20 mouse cellular contexts compared by ENCODE assay signal in genomic region chr19:31396096-31396495, GRCm38 (mm10).
"Had no signal": no experiment of that assay in that cellular context is flagged by ENCODE, and none has a peak within 500 bp of the region (broad histone marks: within the 10 kb centered on the region; RNA-seq: fewer than 3 reads in every experiment).

No protein-coding gene starts in this region.

- H3K4me1 ChIP-seq: limb, embryonic 12.5 days; limb, embryonic 15.5 days had no signal

- H3K27me3 ChIP-seq: limb, embryonic 12.5 days; limb, embryonic 15.5 days; megakaryocyte, embryonic 14.5 days had no signal

- ATAC-seq: intestine, embryonic 16.5 days; liver, postnatal 0 days; lung, postnatal 0 days had no signal

- H3K9ac ChIP-seq: limb, embryonic 12.5 days; limb, embryonic 15.5 days; liver, embryonic 14.5 days; liver, postnatal 0 days; lung, embryonic 14.5 days had no signal

- DNase-seq: kidney, adult 18-20 months; kidney, adult 9 months; kidney, postnatal 14 days; kidney, postnatal 4 days; liver, postnatal 0 days; lung, embryonic 14.5 days; lung, postnatal 36 days; midbrain, embryonic 14.5 days; thymus, adult 18-20 months; thymus, postnatal 36 days had no signal

- H3K27ac ChIP-seq: left cerebral cortex, adult 2 months; limb, embryonic 12.5 days; limb, embryonic 15.5 days; liver, embryonic 14.5 days; stomach, postnatal 0 days had no signal

- H3K4me2 ChIP-seq: limb, embryonic 12.5 days; limb, embryonic 15.5 days; liver, embryonic 11.5 days; lung, embryonic 14.5 days; midbrain, embryonic 11.5 days had no signal

- H3K36me3 ChIP-seq: limb, embryonic 12.5 days; limb, embryonic 15.5 days had no signal

- H3K9me3 ChIP-seq: limb, embryonic 12.5 days; limb, embryonic 15.5 days; megakaryocyte, embryonic 14.5 days had no signal

- H3K4me3 ChIP-seq: left cerebral cortex, adult 2 months; limb, embryonic 12.5 days; limb, embryonic 15.5 days; megakaryocyte, embryonic 14.5 days had no signal
